Mouse (Mus musculus) G1E (cell line): ENCODE results near the gene Ntrk3. TPM values are rescaled to one million over a fixed set of nuclear protein-coding genes. Genes with fewer than 3 reads are reported as not detected.

Experiments
- ATAC-seq: 2 replicates; pipeline ENCODE4 v1.8.0; 2016; ENCODE audit warnings: mild to moderate bottlenecking; ENCODE audit not compliant: insufficient number of reproducible peaks, poor library complexity, low FRiP score, severe bottlenecking; ENCODE audit errors: extremely low read depth
- DNase-seq: peaks from one replicate; pipeline ENCODE4 v3.0.0; 2012; ENCODE audit warnings: low spot score
- H3K27me3 ChIP-seq: 2 replicates; pipeline ENCODE4 v1.6.1; 2012; ENCODE audit warnings: mild to moderate bottlenecking, low read length, inconsistent platforms; ENCODE audit not compliant: insufficient read depth
- H3K36me3 ChIP-seq: replicated peaks from 2 replicates; pipeline ENCODE3; 2012; ENCODE audit warnings: mild to moderate bottlenecking, inconsistent platforms
- H3K4me1 ChIP-seq: 2 replicates; pipeline ENCODE4 v1.6.1; 2012; ENCODE audit warnings: low read depth, low read length, inconsistent platforms, mixed read lengths; ENCODE audit not compliant: insufficient read depth
- H3K4me3 ChIP-seq: 2 replicates; pipeline ENCODE4 v1.5.1; 2012; ENCODE audit warnings: low read depth, mild to moderate bottlenecking, inconsistent platforms, low read length, moderate library complexity, mixed read lengths
- H3K9me3 ChIP-seq: replicated peaks from 2 replicates; pipeline ENCODE4 v1.6.1; 2012; ENCODE audit warnings: inconsistent platforms
- CTCF ChIP-seq: IDR thresholded peaks from 2 replicates; pipeline ENCODE4 v1.5.1; 2012; ENCODE audit warnings: low read depth, low read length, inconsistent platforms, mixed read lengths
- GATA1 ChIP-seq: IDR thresholded peaks from 2 replicates; pipeline ENCODE4 v1.6.1; 2012; ENCODE audit warnings: borderline replicate concordance, low read length, inconsistent platforms, mixed read lengths
- GATA2 ChIP-seq: IDR thresholded peaks from 2 replicates; pipeline ENCODE4 v1.6.1; 2012; ENCODE audit warnings: low read depth, low read length, inconsistent platforms, borderline replicate concordance
- POLR2AphosphoS5 ChIP-seq: IDR thresholded peaks from 2 replicates; pipeline ENCODE4 v1.6.1; 2012; ENCODE audit warnings: low read depth, low read length, inconsistent platforms; ENCODE audit not compliant: insufficient replicate concordance
- TAL1 ChIP-seq: conservative IDR thresholded peaks from 2 replicates; pipeline ENCODE4 v1.6.1; 2012; ENCODE audit warnings: low read depth, low read length, inconsistent platforms, mixed read lengths
- polyA plus RNA-seq: library from polyadenylated mRNA; stranded (reverse); fragments of >175 nt; gene quantifications from 2 replicates; pipeline ENCODE4 v1.2.3, GENCODE M21; 2012
- total RNA-seq, 2 experiments: library from RNA; stranded (forward) in 1 of 2; stranded (reverse) in 1 of 2; fragments of 200-1000 nt in 1 of 2; fragments of >200 nt in 1 of 2; fragmentation: Nextera tagmentation in 1 of 2; gene quantifications; 2 replicates each; pipeline ENCODE4 v1.2.3; 2014 to 2017

The Ntrk3 gene
- total and polyA plus RNA-seq, 3 experiments, result 0.27 TPM; not detected in 2

DNA sequence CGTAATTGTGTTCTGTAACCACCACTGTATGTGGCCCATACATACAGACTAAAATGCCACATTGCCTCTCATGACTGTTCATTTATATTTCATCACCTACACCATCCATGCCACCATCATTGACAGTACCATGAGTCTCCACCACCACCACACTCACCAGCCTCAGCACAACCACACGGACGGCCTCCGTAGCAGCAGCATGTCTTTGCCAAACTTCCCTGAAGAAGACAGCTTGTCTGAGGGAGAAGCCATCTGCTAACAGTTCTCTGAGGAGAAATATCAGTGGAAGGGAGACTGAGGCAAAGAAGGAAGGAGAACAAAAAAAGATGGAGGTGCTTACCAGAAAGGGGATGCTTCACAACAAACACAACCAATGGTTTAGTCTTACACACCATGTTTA lies 15.8 kb downstream of the Ntrk3 start:
- Histone ChIP-seq H3K27me3 (peaks cover 2% of the 10 kb centered on the region; the same call in 1 of the 2 replicates), H3K9me3 (no peaks in the 10 kb centered on the region), H3K4me1 (no peaks in the 10 kb centered on the region), H3K4me3 (no peak overlapping the region), H3K36me3 (no peaks in the 10 kb centered on the region)
- DNase-seq (no peak), ATAC-seq (no peak)
- TF ChIP-seq POLR2AphosphoS5, result no peak

DNA sequence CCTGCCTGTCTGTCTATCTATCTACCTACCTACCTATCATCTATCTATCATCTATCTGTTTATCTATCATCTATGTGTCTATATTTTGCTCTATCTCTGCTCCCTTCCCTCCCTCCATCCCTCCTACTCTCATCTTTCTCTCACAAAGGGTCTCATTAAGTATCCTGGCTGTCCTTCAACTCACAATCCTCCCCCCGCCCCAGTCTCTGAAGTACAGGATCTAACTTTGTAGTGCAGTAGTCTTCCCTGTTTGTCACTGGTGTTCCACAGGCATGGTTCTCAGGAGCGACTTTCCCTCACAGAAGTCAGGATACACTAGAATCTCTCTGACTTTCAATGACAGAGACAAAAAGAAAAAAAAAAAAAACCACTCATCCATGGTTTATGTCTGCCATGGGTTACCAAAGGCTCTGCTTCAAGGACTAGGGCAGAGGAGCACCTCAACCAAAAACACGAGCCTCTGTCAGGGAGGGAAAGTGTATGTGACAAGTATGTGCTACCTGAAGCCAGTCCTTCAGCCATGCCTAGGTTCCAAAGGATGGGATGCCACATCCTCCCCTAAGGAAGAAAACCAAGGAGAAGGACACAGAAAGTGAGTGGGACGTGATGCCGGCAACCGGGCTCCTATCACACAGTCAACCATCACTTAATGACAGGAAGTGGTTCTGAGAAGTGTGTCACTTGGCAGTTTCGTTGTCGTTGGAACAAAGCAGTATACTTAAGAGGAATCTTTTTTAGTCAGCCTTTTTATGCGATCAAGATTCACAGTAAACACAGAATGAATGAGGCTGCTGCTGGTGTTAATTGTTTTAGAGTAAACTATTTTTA lies 16.6 kb downstream of the Ntrk3 start:
- 0 out of 2 replicates have a peak, but pooled peaks cover 2% of the 10 kb centered on the region for H3K27me3 ChIP-seq
- TF ChIP-seq POLR2AphosphoS5 (no peak), GATA2 (no peak), GATA1 (no peak), CTCF (no peak), TAL1 (no peak)
- H3K4me1 ChIP-seq, result no peaks in the 10 kb centered on the region
- no peak overlapping the region for H3K4me3 ChIP-seq
- H3K9me3 ChIP-seq, result no peaks in the 10 kb centered on the region
- ATAC-seq (no peak), DNase-seq (no peak)
- H3K36me3 ChIP-seq, result no peaks in the 10 kb centered on the region

GRCm38 (mm10) chr7:78719795-78720460 lies 17.9 kb downstream of the Ntrk3 start:
- H3K4me1 ChIP-seq, result no peaks in the 10 kb centered on the region
- DNase-seq (no peak), ATAC-seq (no peak)
- H3K4me3 ChIP-seq, result no peak overlapping the region
- no peaks in the 10 kb centered on the region for H3K9me3 ChIP-seq
- 0 out of 2 replicates have a peak, but pooled peaks cover 2% of the 10 kb centered on the region for H3K27me3 ChIP-seq
- TF ChIP-seq TAL1 (no peak), GATA2 (no peak), GATA1 (no peak), POLR2AphosphoS5 (no peak), CTCF (no peak)
- no peaks in the 10 kb centered on the region for H3K36me3 ChIP-seq

DNA sequence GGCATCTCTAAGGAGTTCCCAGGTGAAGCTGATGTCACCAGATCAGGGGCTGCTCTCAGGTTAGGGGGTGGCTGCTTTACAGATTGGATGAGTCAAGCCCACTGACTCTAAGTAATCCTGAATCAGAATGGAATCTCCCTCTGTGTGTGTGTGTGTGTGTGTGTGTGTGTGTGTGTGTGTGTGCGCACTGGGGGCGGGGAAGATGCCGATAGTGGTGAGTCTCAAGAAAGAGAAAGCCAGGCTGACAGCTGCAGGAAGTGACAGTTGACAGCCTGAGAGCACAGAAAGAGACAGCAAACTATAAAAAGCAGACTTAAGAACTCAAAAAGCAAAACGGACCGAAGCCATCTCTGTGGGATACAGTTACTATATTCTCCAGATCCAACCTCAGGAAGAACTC lies 18.7 kb downstream of the Ntrk3 start:
- Histone ChIP-seq H3K4me1 (no peaks in the 10 kb centered on the region), H3K27me3 (0 out of 2 replicates have a peak, but pooled peaks cover 2% of the 10 kb centered on the region), H3K36me3 (no peaks in the 10 kb centered on the region), H3K4me3 (no peak overlapping the region), H3K9me3 (no peaks in the 10 kb centered on the region)
- no peak for TF ChIP-seq CTCF
- TF ChIP-seq GATA2, result no peak
- TF ChIP-seq TAL1, result no peak
- no peak for TF ChIP-seq POLR2AphosphoS5
- no peak for TF ChIP-seq GATA1
- no peak for ATAC-seq
- DNase-seq, result no peak

DNA sequence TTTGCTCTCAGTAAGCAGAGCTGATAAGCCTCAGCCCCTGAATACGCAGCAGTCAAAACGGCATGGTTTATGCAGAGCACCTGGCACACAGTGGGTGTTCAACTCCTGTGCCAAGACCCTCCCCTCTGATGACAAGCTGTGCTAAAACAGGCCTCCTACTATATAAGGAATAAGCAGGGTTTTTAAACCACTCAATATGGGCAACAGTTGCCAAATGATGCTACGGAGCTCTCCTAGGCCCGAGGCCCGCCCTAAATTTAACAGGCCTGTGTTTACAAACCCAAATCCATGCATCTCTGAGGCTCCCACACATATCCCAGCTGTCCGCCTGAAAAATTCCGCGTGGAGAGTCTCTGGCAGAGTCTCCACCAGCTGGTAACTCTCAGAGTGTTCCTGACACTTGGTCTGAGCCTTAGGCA lies 19.6 kb downstream of the Ntrk3 start:
- TF ChIP-seq GATA2 (no peak), CTCF (no peak), TAL1 (no peak), POLR2AphosphoS5 (no peak), GATA1 (no peak)
- Histone ChIP-seq H3K4me1 (no peaks in the 10 kb centered on the region), H3K9me3 (no peaks in the 10 kb centered on the region), H3K36me3 (no peaks in the 10 kb centered on the region), H3K27me3 (0 out of 2 replicates have a peak, but pooled peaks cover 2% of the 10 kb centered on the region), H3K4me3 (no peak overlapping the region)
- DNase-seq (no peak), ATAC-seq (no peak)

DNA sequence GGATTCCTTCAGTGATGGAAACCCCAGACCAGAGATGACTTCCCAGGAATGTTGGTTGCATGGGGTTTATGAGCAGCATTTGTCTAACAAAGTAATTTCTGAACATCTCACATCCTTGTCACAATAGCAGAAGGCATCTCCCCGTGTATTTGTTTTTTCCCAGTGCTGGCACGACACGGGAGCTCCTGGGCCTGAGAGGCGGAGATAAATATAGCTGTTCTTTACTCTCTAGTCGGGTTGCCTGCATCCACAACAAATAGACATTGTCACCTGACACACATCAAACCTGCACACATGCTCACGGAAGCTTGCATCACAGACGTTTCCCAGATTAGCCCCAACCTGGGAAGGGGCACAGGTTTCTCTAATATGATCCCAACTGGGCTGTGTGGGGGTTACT lies 30.1 kb downstream of the Ntrk3 start:
- Histone ChIP-seq H3K4me1 (no peaks in the 10 kb centered on the region), H3K9me3 (no peaks in the 10 kb centered on the region), H3K4me3 (no peak overlapping the region), H3K27me3 (no peaks in the 10 kb centered on the region; the same call in 1 of the 2 replicates), H3K36me3 (no peaks in the 10 kb centered on the region)
- DNase-seq (no peak), ATAC-seq (no peak)
- TF ChIP-seq GATA1, result no peak
- no peak for TF ChIP-seq TAL1
- no peak for TF ChIP-seq CTCF
- no peak for TF ChIP-seq GATA2
- no peak for TF ChIP-seq POLR2AphosphoS5
